Mouse (Mus musculus): ENCODE measurements around the gene Slc37a2. TPM values are rescaled to one million over a fixed set of nuclear protein-coding genes. Genes with fewer than 3 reads are reported as not detected.

Gene Slc37a2
- polyA plus RNA-seq, 1 experiment from 2014 or later = 1.8 TPM

Other genes starting within 250 kb of the Slc37a2 start
- gene Pknox2, start 108.3 kb downstream of the Slc37a2 start, polyA plus RNA-seq (2015; fragmentation: Nextera tagmentation; extraction: Ambion mirVana) = 46.1 and 52.3 TPM in 2 replicates
- gene Tmem218, start 47.5 kb downstream of the Slc37a2 start, polyA plus RNA-seq (2015; fragmentation: Nextera tagmentation; extraction: Ambion mirVana) = 8.0 and 9.4 TPM in 2 replicates
- gene Ccdc15, start 92.7 kb upstream of the Slc37a2 start, polyA plus RNA-seq (2015; fragmentation: Nextera tagmentation; extraction: Ambion mirVana) = 6.4 and 7.7 TPM in 2 replicates
- gene Hepacam, start 111.6 kb upstream of the Slc37a2 start, polyA plus RNA-seq (2015; fragmentation: Nextera tagmentation; extraction: Ambion mirVana) = 25.6 and 25.8 TPM in 2 replicates
- 5.4 and 6.2 TPM in 2 replicates for gene Robo4, start 146.2 kb upstream of the Slc37a2 start, polyA plus RNA-seq (2015; fragmentation: Nextera tagmentation; extraction: Ambion mirVana)
- 4.8 and 8.7 TPM in 2 replicates for gene Robo3, start 177.5 kb upstream of the Slc37a2 start, polyA plus RNA-seq (2015; fragmentation: Nextera tagmentation; extraction: Ambion mirVana)
- 27.6 and 30.7 TPM in 2 replicates for gene Msantd2, start 233.6 kb upstream of the Slc37a2 start, polyA plus RNA-seq (2015; fragmentation: Nextera tagmentation; extraction: Ambion mirVana)